Mouse (Mus musculus) neural tube, postnatal 0 days (tissue): ENCODE measurements around the gene Erf. TPM values are rescaled to one million over a fixed set of nuclear protein-coding genes. Genes with fewer than 3 reads are reported as not detected.

ENCODE experiments used
- microRNA-seq: library from miRNA; unstranded; fragments of <30 nt; microRNA quantifications from one replicate; pipeline ENCODE4, GENCODE M21; 2016
- polyA plus RNA-seq: library from polyadenylated mRNA; unstranded; fragments of >200 nt; fragmentation: Nextera tagmentation; extraction: Ambion mirVana; gene quantifications from 2 replicates; pipeline ENCODE4 v1.2.1, GENCODE M21; 2015

Erf gene
- 4.2 and 5.1 TPM in 2 replicates for polyA plus RNA-seq

DNA sequence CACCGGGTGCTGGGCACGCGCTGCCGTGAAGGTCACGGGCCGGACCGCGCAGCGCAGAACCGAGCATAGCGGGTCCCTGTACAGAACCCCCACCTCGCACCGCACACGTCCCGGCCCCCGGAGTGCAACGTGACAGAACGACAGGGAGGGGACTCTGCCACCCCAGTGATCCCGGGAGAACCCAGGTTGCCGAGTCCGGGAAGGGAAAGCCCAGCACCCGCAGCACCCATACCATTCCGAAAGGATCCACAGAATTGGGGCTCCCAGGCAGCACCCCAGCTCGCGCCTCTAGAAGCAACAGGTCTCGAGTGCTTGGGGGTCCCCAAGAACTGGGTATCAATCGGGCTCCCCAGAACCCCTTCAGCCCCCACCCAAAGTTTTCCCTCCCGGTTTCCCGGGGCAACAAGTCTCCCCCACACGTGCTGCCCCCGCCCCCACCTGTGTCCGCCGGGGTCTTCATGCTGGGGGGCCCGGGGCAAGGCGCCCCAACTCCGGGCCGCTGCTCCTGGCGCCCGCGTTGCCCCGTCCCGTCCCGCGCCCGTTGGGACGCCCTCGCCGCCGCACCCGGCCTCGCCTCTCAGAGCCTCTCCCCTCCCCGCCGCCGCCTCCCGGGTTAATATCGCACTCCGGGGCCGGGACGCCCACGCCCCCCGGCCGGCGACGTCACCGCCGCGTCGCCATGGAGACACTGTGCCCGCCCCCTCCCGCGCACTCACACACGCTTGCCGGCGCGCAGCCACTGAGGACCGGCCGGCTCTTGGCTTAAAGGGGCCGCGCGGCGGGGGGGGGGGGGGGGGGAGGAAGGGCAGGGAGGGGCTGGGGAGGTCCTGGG is at the start of gene Erf:
TSS of gene Erf (minus strand) at position 621 of the 832 bp plus-strand sequence.

GRCm38 (mm10) chr7:25297454-25298325 is 47.1 kb upstream of the Erf start, which contains the start of gene Pafah1b3:
Gene Pafah1b3, minus strand, starts transcription at chr7:25297986.

GRCm38 (mm10) chr7:25267301-25267750 is 16.8 kb upstream of the Erf start, which contains the start of gene Cic:
Gene Cic, plus strand, starts transcription at chr7:25267704.

GRCm38 (mm10) chr7:25237249-25238014 is 13.1 kb downstream of the Erf start, which contains the start of gene Gsk3a:
Gene Gsk3a, minus strand, starts transcription at chr7:25237851.

DNA sequence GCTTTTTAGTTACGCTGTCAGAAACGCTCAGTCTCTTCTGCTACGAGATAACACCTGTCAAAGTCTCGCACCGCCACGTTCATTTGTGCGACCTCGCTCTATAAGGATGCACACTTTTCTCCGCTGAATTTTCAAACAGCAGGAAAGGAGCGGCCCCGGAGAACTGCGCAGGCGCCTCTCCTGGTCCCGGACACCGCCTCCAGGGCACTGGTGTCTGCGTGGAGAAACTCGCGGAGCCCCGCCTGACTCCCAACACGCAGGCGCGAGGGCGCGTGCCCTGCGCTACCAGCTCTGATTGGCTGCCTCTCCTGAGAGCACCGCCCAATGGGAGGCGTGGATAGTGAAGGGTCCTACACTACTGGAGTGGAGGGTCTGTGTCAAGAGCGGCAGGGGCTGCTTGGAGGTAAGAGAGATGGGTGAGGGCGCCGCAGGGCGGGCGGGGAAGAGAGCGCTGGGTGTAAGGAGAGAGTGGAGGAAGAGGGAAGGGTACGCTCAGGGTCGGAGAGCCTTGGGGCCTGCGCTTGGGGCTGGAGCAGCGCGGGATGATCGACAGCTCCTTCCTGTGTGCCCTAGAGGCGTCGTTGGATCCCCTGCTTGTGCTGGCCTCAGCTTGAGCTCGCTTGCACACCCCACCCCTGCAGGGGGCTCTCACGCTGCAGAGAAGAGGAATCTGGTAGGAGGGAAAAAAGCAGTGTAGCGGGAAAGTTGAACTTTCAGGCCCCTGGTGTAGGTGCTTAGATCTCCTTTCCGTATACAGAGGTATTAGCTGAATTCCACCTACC is 29.3 kb downstream of the Erf start, which contains the start of gene Zfp526:
TSS of gene Zfp526 (plus strand) at position 324 of the 782 bp plus-strand sequence.

GRCm38 (mm10) chr7:25220457-25221101 is 30.0 kb downstream of the Erf start, which contains the start of gene Dedd2:
Gene Dedd2, minus strand, starts transcription at chr7:25220615.

Small RNA genes within 50 kb of the gene (microRNA-seq; reads per million reads assigned to microRNA genes)
- gene Mir7048 = not detected

Other genes starting within 250 kb of the Erf start
- gene Atp1a3, start 244.8 kb downstream of the Erf start, polyA plus RNA-seq = 758 and 883 TPM in 2 replicates
- gene Grik5, start 178.4 kb downstream of the Erf start, polyA plus RNA-seq = 21.5 TPM in 2 replicates
- gene Zfp574, start 178.2 kb downstream of the Erf start, polyA plus RNA-seq = 23.8 and 29.3 TPM in 2 replicates
- gene Pou2f2, start 71.0 kb downstream of the Erf start, polyA plus RNA-seq = 12.8 and 15.7 TPM in 2 replicates
- gene Dedd2, start 30.1 kb downstream of the Erf start, polyA plus RNA-seq = 17.0 and 17.9 TPM in 2 replicates
- gene Zfp526, start 29.3 kb downstream of the Erf start, polyA plus RNA-seq = 1.2 and 1.4 TPM in 2 replicates
- 25.5 and 26.2 TPM in 2 replicates for gene Gsk3a, start 12.9 kb downstream of the Erf start, polyA plus RNA-seq
- 33.1 and 36.9 TPM in 2 replicates for gene Cic, start 16.9 kb upstream of the Erf start, polyA plus RNA-seq
- gene Pafah1b3, start 47.2 kb upstream of the Erf start, polyA plus RNA-seq = 421 and 464 TPM in 2 replicates
- gene Prr19, start 50.6 kb upstream of the Erf start, polyA plus RNA-seq = 2.9 and 3.2 TPM in 2 replicates
- gene Tmem145, start 55.3 kb upstream of the Erf start, polyA plus RNA-seq = 115 and 128 TPM in 2 replicates
- gene Megf8, start 66.4 kb upstream of the Erf start, polyA plus RNA-seq = 16.6 and 21.5 TPM in 2 replicates
- not detected in 2 replicates for gene Cnfn, start 119.0 kb upstream of the Erf start, polyA plus RNA-seq
- gene Lipe, start 147.9 kb upstream of the Erf start, polyA plus RNA-seq = 9.0 and 9.5 TPM in 2 replicates
- gene Cxcl17, start 162.1 kb upstream of the Erf start, polyA plus RNA-seq = 0.77 and 1.7 TPM in 2 replicates
- gene Ceacam1, start 226.8 kb upstream of the Erf start, polyA plus RNA-seq = 1.4 and 1.5 TPM in 2 replicates